Mouse (Mus musculus) myocyte (in vitro differentiated cells): ENCODE measurements around the gene Mtcl1.

ENCODE experiments used
- CEBPB ChIP-seq: IDR thresholded peaks from 2 replicates; pipeline ENCODE4 v1.6.1; 2011; ENCODE audit warnings: mild to moderate bottlenecking, moderate library complexity; ENCODE audit not compliant: poor library complexity, insufficient read depth, severe bottlenecking
- E2F4 ChIP-seq: IDR thresholded peaks from one replicate; pipeline ENCODE4 v1.6.1; 2011; ENCODE audit warnings: mild to moderate bottlenecking, control low read depth, moderate library complexity; ENCODE audit not compliant: insufficient read depth
- MAX ChIP-seq: IDR thresholded peaks from one replicate; pipeline ENCODE4 v1.6.1; 2011; ENCODE audit warnings: low read depth, mild to moderate bottlenecking, control low read depth
- MYOD1 ChIP-seq, 3 experiments: IDR thresholded peaks; one replicate each; pipeline ENCODE4 v1.6.1; 2011; ENCODE audit warnings: control low read depth in 2 of 3, low read depth in 2 of 3, mild to moderate bottlenecking in 2 of 3, moderate library complexity in 1 of 3; ENCODE audit not compliant: insufficient read length in 2 of 3, control insufficient read depth in 1 of 3
- MYOG ChIP-seq, 3 experiments: IDR thresholded peaks; one replicate each; pipeline ENCODE4 v1.6.1; 2011; ENCODE audit warnings: control low read depth in 2 of 3, low read depth in 2 of 3, mild to moderate bottlenecking in 2 of 3; ENCODE audit not compliant: insufficient read length in 2 of 3, control insufficient read depth in 1 of 3, insufficient read depth in 1 of 3
- POLR2A ChIP-seq: IDR thresholded peaks from one replicate; pipeline ENCODE4 v1.6.1; 2011; ENCODE audit warnings: low read depth, mild to moderate bottlenecking, control low read depth, moderate library complexity; ENCODE audit not compliant: insufficient read length
- POLR2AphosphoS2 ChIP-seq: IDR thresholded peaks from one replicate; pipeline ENCODE4 v1.6.1; 2011; ENCODE audit warnings: low read depth, control low read depth; ENCODE audit not compliant: insufficient read length
- REST ChIP-seq: IDR thresholded peaks from one replicate; pipeline ENCODE4 v1.6.1; 2011; ENCODE audit warnings: mild to moderate bottlenecking, control low read depth, moderate library complexity; ENCODE audit not compliant: insufficient read depth, insufficient read length
- SRF ChIP-seq: IDR thresholded peaks from one replicate; pipeline ENCODE4 v1.6.1; 2011; ENCODE audit warnings: low read depth; ENCODE audit not compliant: control insufficient read depth, insufficient read length
- TCF12 ChIP-seq: IDR thresholded peaks from one replicate; pipeline ENCODE4 v1.6.1; 2011; ENCODE audit warnings: mild to moderate bottlenecking, control low read depth; ENCODE audit not compliant: poor library complexity, insufficient read depth, severe bottlenecking
- USF1 ChIP-seq: IDR thresholded peaks from one replicate; pipeline ENCODE4 v1.6.1; 2011; ENCODE audit warnings: low read depth, mild to moderate bottlenecking, control low read depth, moderate library complexity

GRCm38 (mm10) chr17:66353907-66354306 is 95.6 kb downstream of the Mtcl1 start:
- TF ChIP-seq POLR2A (no peak), POLR2AphosphoS2 (no peak), MYOG (IDR thresholded peaks at IDR 0.05; ENCODE audit: control insufficient read depth in 1 of 3, insufficient read depth in 1 of 3, insufficient read length in 2 of 3, low read depth in 2 of 3) (no peak), USF1 (no peak), MAX (no peak), REST (no peak), MYOD1 (IDR thresholded peaks at IDR 0.05; ENCODE audit: control insufficient read depth in 1 of 3, insufficient read length in 2 of 3, low read depth in 2 of 3) (no peak), E2F4 (no peak), TCF12 (no peak), CEBPB (no peak), SRF (no peak)
